Mouse (Mus musculus): ENCODE data around the gene Mb.

GRCm38 (mm10) chr15:77091394-77091793 lies 40.9 kb upstream of the Mb start:
- TF ChIP-seq CTCF (IDR thresholded peaks at IDR 0.05; ENCODE audit: extremely low read depth, insufficient read depth, insufficient read length, insufficient replicate concordance) (no peak), POLR2A (IDR thresholded peaks at IDR 0.05; ENCODE audit: low read depth, low read length) (no peak)

Data from spleen, adult 2 months (tissue).